Mouse (Mus musculus) G1E (cell line): ENCODE results near the gene Gfod2. TPM values are rescaled to one million over a fixed set of nuclear protein-coding genes. Genes with fewer than 3 reads are reported as not detected.

Experiments
- ATAC-seq: 2 replicates; pipeline ENCODE4 v1.8.0; 2016; ENCODE audit warnings: mild to moderate bottlenecking; ENCODE audit not compliant: insufficient number of reproducible peaks, poor library complexity, low FRiP score, severe bottlenecking; ENCODE audit errors: extremely low read depth
- DNase-seq: peaks from one replicate; pipeline ENCODE4 v3.0.0; 2012; ENCODE audit warnings: low spot score
- H3K27me3 ChIP-seq: 2 replicates; pipeline ENCODE4 v1.6.1; 2012; ENCODE audit warnings: mild to moderate bottlenecking, low read length, inconsistent platforms; ENCODE audit not compliant: insufficient read depth
- H3K36me3 ChIP-seq: replicated peaks from 2 replicates; pipeline ENCODE3; 2012; ENCODE audit warnings: mild to moderate bottlenecking, inconsistent platforms
- H3K4me1 ChIP-seq: 2 replicates; pipeline ENCODE4 v1.6.1; 2012; ENCODE audit warnings: low read depth, low read length, inconsistent platforms, mixed read lengths; ENCODE audit not compliant: insufficient read depth
- H3K4me3 ChIP-seq: 2 replicates; pipeline ENCODE4 v1.5.1; 2012; ENCODE audit warnings: low read depth, mild to moderate bottlenecking, inconsistent platforms, low read length, moderate library complexity, mixed read lengths
- H3K9me3 ChIP-seq: replicated peaks from 2 replicates; pipeline ENCODE4 v1.6.1; 2012; ENCODE audit warnings: inconsistent platforms
- CTCF ChIP-seq: IDR thresholded peaks from 2 replicates; pipeline ENCODE4 v1.5.1; 2012; ENCODE audit warnings: low read depth, low read length, inconsistent platforms, mixed read lengths
- GATA1 ChIP-seq: IDR thresholded peaks from 2 replicates; pipeline ENCODE4 v1.6.1; 2012; ENCODE audit warnings: borderline replicate concordance, low read length, inconsistent platforms, mixed read lengths
- GATA2 ChIP-seq: IDR thresholded peaks from 2 replicates; pipeline ENCODE4 v1.6.1; 2012; ENCODE audit warnings: low read depth, low read length, inconsistent platforms, borderline replicate concordance
- POLR2AphosphoS5 ChIP-seq: IDR thresholded peaks from 2 replicates; pipeline ENCODE4 v1.6.1; 2012; ENCODE audit warnings: low read depth, low read length, inconsistent platforms; ENCODE audit not compliant: insufficient replicate concordance
- TAL1 ChIP-seq: conservative IDR thresholded peaks from 2 replicates; pipeline ENCODE4 v1.6.1; 2012; ENCODE audit warnings: low read depth, low read length, inconsistent platforms, mixed read lengths
- polyA plus RNA-seq: library from polyadenylated mRNA; stranded (reverse); fragments of >175 nt; gene quantifications from 2 replicates; pipeline ENCODE4 v1.2.3, GENCODE M21; 2012
- total RNA-seq, 2 experiments: library from RNA; stranded (forward) in 1 of 2; stranded (reverse) in 1 of 2; fragments of 200-1000 nt in 1 of 2; fragments of >200 nt in 1 of 2; fragmentation: Nextera tagmentation in 1 of 2; gene quantifications; 2 replicates each; pipeline ENCODE4 v1.2.3; 2014 to 2017

Gfod2 gene
- total and polyA plus RNA-seq, 3 experiments: 2.6 to 4.9 (median 4.4) TPM

- DNase-seq (no peak), ATAC-seq (no peak)
- TF ChIP-seq GATA1: no peak
- TF ChIP-seq POLR2AphosphoS5: no peak
- TF ChIP-seq CTCF: no peak
- TF ChIP-seq TAL1: no peak
- no peak for TF ChIP-seq GATA2
- Histone ChIP-seq H3K4me3 (no peak overlapping the region), H3K27me3 (no peaks in the 10 kb centered on the region), H3K9me3 (no peaks in the 10 kb centered on the region), H3K36me3 (peaks cover 2% of the 10 kb centered on the region), H3K4me1 (peaks cover 7% of the 10 kb centered on the region)
These were observed 15.2 kb downstream of the Gfod2 start for GRCm38 (mm10) chr8:105743301-105743700.

- ATAC-seq: no peak
- no peaks in the 10 kb centered on the region for H3K4me1 ChIP-seq
- H3K27me3 ChIP-seq: 0 out of 2 replicates have a peak, but pooled peaks cover 7% of the 10 kb centered on the region
- no peak overlapping the region for H3K4me3 ChIP-seq
- H3K9me3 ChIP-seq: no peaks in the 10 kb centered on the region
- no peaks in the 10 kb centered on the region for H3K36me3 ChIP-seq
- DNase-seq: no peak
- TF ChIP-seq GATA1 (no peak), TAL1 (no peak), CTCF (no peak), POLR2AphosphoS5 (no peak), GATA2 (no peak)
These were observed 19.2 kb downstream of the Gfod2 start for GRCm38 (mm10) chr8:105739216-105739615.

GRCm38 (mm10) chr8:105732186-105732585 lies 26.3 kb downstream of the Gfod2 start:
- DNase-seq: peak; percentile 17
- H3K4me1 ChIP-seq: peaks cover 11% of the 10 kb centered on the region
- no peak for ATAC-seq
- 0 out of 2 replicates have a peak, but pooled peaks cover 7% of the 10 kb centered on the region for H3K27me3 ChIP-seq
- TF ChIP-seq TAL1 (0 out of 2 replicates have a peak, but pooled peaks have one; percentile 16), GATA2 (no peak), POLR2AphosphoS5 (no peak), GATA1 (no peak), CTCF (no peak)
- no peak overlapping the region for H3K4me3 ChIP-seq
- H3K9me3 ChIP-seq: no peaks in the 10 kb centered on the region
- peaks cover 10% of the 10 kb centered on the region for H3K36me3 ChIP-seq

- H3K27me3 ChIP-seq: no peaks in the 10 kb centered on the region
- TF ChIP-seq POLR2AphosphoS5 (no peak), GATA1 (no peak), GATA2 (no peak)
- H3K36me3 ChIP-seq: peaks cover 26% of the 10 kb centered on the region
- H3K4me3 ChIP-seq: no peak overlapping the region
- DNase-seq: no peak
- ATAC-seq: no peak
- H3K9me3 ChIP-seq: no peaks in the 10 kb centered on the region
- peaks cover 11% of the 10 kb centered on the region for H3K4me1 ChIP-seq
These were observed 30.9 kb downstream of the Gfod2 start for GRCm38 (mm10) chr8:105727397-105728124.

- TF ChIP-seq POLR2AphosphoS5 (no peak), GATA1 (no peak), GATA2 (no peak), TAL1 (no peak), CTCF (no peak)
- no peaks in the 10 kb centered on the region for H3K9me3 ChIP-seq
- DNase-seq (no peak), ATAC-seq (no peak)
- no peaks in the 10 kb centered on the region for H3K27me3 ChIP-seq
- peaks cover 26% of the 10 kb centered on the region for H3K36me3 ChIP-seq
- no peak overlapping the region for H3K4me3 ChIP-seq
- no peaks in the 10 kb centered on the region for H3K4me1 ChIP-seq
These were observed 32.7 kb downstream of the Gfod2 start for GRCm38 (mm10) chr8:105725726-105726125.

- DNase-seq (no peak), ATAC-seq (no peak)
- Histone ChIP-seq H3K9me3 (no peaks in the 10 kb centered on the region), H3K27me3 (no peaks in the 10 kb centered on the region), H3K4me1 (peaks cover 3% of the 10 kb centered on the region; the same call in 1 of the 2 replicates), H3K36me3 (peaks cover 23% of the 10 kb centered on the region), H3K4me3 (no peak overlapping the region)
- TF ChIP-seq POLR2AphosphoS5 (no peak), TAL1 (no peak), CTCF (no peak), GATA2 (no peak)
These were observed 35.6 kb downstream of the Gfod2 start for GRCm38 (mm10) chr8:105722861-105723260.
